Mouse (Mus musculus): Measurements from ENCODE around the gene Gfpt1. TPM values are rescaled to one million over a fixed set of nuclear protein-coding genes. Genes with fewer than 3 reads are reported as not detected.

Gene Gfpt1
- polyA plus RNA-seq, 1 experiment from 2014 or later, result 16.9 TPM

Other genes with a start within 250 kb of the Gfpt1 start
- gene Anxa4, start 249.3 kb upstream of the Gfpt1 start, polyA plus RNA-seq (2014; fragmentation: Nextera tagmentation; extraction: Ambion mirVana), result 8.2 and 11.7 TPM in 2 replicates
- 22.0 and 33.0 TPM in 2 replicates for gene Aak1, start 193.3 kb upstream of the Gfpt1 start, polyA plus RNA-seq (2014; fragmentation: Nextera tagmentation; extraction: Ambion mirVana)
- gene Nfu1, start 33.6 kb upstream of the Gfpt1 start, polyA plus RNA-seq (2014; fragmentation: Nextera tagmentation; extraction: Ambion mirVana), result 95.8 and 102 TPM in 2 replicates
- 0.08 TPM in 1 of 2 replicates, not detected in the other for gene D6Ertd527e, start 61.9 kb downstream of the Gfpt1 start, polyA plus RNA-seq (2014; fragmentation: Nextera tagmentation; extraction: Ambion mirVana)

All from hindbrain, embryonic 11.5 days (tissue).